Mouse (Mus musculus): ENCODE data around the gene Rnf208. TPM values are rescaled to one million over a fixed set of nuclear protein-coding genes. Genes with fewer than 3 reads are reported as not detected.
A peak's percentile ranks its signal among the peaks of the same experiment; 100 is the strongest.

The Rnf208 gene
- polyA plus RNA-seq, 1 experiment from 2014 or later = 19.8 TPM

DNA sequence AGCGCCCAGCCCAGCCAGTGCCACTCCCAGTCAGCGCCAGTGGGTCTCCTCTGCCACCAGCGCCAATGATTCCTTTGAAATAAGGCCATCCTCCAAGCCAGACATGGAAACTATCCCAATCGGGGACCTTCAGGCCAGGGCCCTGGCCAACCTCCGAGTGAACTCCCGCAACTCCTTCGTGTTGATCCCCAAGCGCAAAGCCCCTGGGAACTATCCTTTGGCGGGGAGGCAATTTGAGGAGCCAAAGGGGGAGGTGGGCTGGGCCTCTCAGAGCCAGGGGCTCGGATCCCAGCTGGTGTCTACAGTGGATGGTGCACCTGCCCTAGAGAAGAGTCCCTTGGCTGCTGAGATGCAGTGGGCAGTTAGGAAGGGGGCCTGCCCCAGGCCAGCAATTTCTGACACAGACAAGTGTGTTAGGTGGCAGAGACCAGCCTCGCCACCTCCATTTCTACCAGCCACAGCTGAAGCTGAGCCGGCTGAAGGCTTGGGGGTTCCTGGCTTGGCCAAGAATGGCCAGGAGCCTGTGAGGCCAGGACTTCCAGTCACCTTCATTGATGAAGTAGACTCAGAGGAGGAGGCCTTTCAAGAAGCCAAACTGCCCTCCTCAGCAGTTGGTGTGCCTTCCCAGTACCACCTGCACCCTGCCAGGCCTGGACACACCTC is 21.7 kb downstream of the Rnf208 start:
- 19% methylated on average over 12 of the region's 12 CpGs for WGBS
- peaks cover 14% of the 10 kb centered on the region for H3K4me1 ChIP-seq (ENCODE audit: control insufficient read depth, insufficient read depth, low read length)

DNA sequence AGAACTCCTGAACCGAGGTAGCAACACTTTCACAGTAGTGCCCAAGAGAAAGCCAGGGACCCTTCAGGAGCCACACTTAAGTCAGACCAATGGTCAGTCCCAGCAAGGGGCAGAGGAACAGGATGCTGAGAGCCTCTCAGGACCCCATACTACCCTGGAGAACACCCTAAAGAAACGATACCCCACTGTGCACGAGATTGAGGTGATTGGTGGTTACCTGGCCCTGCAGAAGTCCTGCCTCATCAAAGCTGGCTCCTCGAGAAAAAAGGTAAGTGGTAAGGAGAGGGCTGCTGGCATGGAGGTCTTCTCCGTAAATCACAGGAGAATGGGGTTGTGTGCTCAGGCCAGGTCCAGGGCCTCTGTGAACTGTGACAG is 22.2 kb downstream of the Rnf208 start:
- Histone ChIP-seq H3K9ac (ENCODE audit: low read depth, low read length) (no peak overlapping the region; the same call in 1 of the 2 replicates), H3K36me3 (ENCODE audit: control insufficient read depth, insufficient read depth, low read length) (peaks cover 6% of the 10 kb centered on the region), H3K4me1 (ENCODE audit: control insufficient read depth, insufficient read depth, low read length) (peaks cover 14% of the 10 kb centered on the region), H3K27ac (ENCODE audit: low read depth, low read length) (no peak overlapping the region), H3K4me2 (replicated peaks; ENCODE audit: low read depth, low read length) (peak overlapping the region; percentile 15; the same call in 1 of the 2 replicates), H3K27me3 (ENCODE audit: control insufficient read depth, insufficient read depth, low read length) (peaks cover 14% of the 10 kb centered on the region), H3K9me3 (ENCODE audit: control insufficient read depth, low read length) (no peaks in the 10 kb centered on the region), H3K4me3 (ENCODE audit: low read length) (no peak overlapping the region; the same call in 1 of the 2 replicates)
- 81% methylated on average over 5 of the region's 5 CpGs for WGBS
- no peak for ATAC-seq (ENCODE audit: low FRiP score, low TSS enrichment)

More for the DNA sequence above, 21.7 kb downstream of the Rnf208 start:
- Histone ChIP-seq H3K27ac (ENCODE audit: low read depth, low read length) (no peak overlapping the region), H3K4me3 (ENCODE audit: low read length) (peak overlapping the region; percentile 78), H3K27me3 (ENCODE audit: control insufficient read depth, insufficient read depth, low read length) (peaks cover 14% of the 10 kb centered on the region), H3K9me3 (ENCODE audit: control insufficient read depth, low read length) (no peaks in the 10 kb centered on the region), H3K9ac (ENCODE audit: low read depth, low read length) (peak overlapping the region; percentile 66), H3K36me3 (ENCODE audit: control insufficient read depth, insufficient read depth, low read length) (peaks cover under 1% of the 10 kb centered on the region), H3K4me2 (replicated peaks; ENCODE audit: low read depth, low read length) (peak overlapping the region; percentile 99)
- no peak for ATAC-seq (ENCODE audit: low FRiP score, low TSS enrichment)

DNA sequence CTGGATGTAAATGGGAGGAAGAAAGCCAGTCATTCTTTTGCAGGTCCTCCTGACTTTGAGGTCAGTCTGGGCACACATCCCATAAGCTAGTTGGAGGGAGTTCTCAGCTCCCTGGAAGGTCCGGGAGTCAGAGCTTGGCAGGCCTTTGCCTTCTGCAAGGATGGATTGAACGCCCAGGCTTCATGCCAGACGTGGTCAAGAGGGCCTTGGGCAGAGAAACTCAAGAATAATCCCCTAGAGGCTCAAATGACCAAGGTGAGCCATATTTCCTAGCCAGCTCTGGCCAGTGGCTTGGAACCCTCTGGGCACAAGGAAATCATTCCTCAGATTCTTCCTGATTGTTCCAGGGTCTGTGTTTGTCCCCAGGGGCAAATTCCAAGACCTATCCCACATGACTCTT is 22.8 kb downstream of the Rnf208 start:
- no peaks in the 10 kb centered on the region for H3K9me3 ChIP-seq (ENCODE audit: control insufficient read depth, low read length)
- peak overlapping the region; percentile 15; the same call in 1 of the 2 replicates for H3K4me2 ChIP-seq (replicated peaks; ENCODE audit: low read depth, low read length)
- no peak overlapping the region for H3K9ac ChIP-seq (ENCODE audit: low read depth, low read length)
- H3K4me1 ChIP-seq (ENCODE audit: control insufficient read depth, insufficient read depth, low read length) = peaks cover 14% of the 10 kb centered on the region
- no peak overlapping the region for H3K27ac ChIP-seq (ENCODE audit: low read depth, low read length)
- no peak for ATAC-seq (ENCODE audit: low FRiP score, low TSS enrichment)
- peaks cover 14% of the 10 kb centered on the region for H3K27me3 ChIP-seq (ENCODE audit: control insufficient read depth, insufficient read depth, low read length)
- H3K4me3 ChIP-seq (ENCODE audit: low read length) = no peak overlapping the region
- 70% methylated on average over 3 of the region's 3 CpGs for WGBS
- H3K36me3 ChIP-seq (ENCODE audit: control insufficient read depth, insufficient read depth, low read length) = peaks cover 12% of the 10 kb centered on the region

DNA sequence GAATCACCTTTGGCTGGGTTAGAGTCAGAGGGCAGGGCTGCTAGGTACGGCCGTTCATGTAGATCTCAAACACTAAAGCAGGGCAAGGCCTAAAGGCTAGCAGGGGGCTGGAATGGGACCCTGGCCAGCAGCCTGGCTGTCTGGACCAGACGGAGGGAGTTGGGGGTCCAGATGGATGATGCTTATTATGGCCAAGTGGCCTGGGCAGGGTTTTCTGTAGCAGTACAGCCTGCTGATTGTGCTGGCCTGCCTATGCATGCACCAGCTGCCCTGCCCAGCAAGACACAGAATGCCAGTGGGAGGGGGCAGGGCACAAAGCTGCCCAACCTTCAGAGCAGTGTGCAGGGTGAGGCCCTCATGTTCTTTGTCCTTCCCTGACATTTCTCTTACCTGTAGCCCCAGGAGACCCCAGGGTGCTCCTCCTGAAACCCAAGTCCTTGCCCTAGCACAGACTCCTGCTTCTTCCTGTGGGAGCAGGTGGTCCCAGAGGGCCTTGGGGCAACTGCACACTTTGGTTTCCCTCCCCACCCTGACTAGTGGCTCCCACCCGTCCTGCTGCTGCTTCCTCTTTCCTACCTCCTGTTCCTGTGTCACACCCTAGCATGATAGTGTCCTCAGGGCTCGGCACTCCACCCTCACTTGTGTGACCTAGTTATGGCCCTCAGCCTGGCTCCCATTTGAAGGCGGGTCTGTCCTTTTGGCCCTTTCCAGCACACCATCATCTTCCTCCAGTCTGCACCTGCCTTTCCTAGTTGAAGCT is 24.0 kb downstream of the Rnf208 start:
- Histone ChIP-seq H3K4me2 (replicated peaks; ENCODE audit: low read depth, low read length) (no peak overlapping the region), H3K27me3 (ENCODE audit: control insufficient read depth, insufficient read depth, low read length) (peaks cover 14% of the 10 kb centered on the region), H3K9me3 (ENCODE audit: control insufficient read depth, low read length) (no peaks in the 10 kb centered on the region), H3K36me3 (ENCODE audit: control insufficient read depth, insufficient read depth, low read length) (peaks cover 23% of the 10 kb centered on the region), H3K27ac (ENCODE audit: low read depth, low read length) (no peak overlapping the region), H3K4me3 (ENCODE audit: low read length) (no peak overlapping the region), H3K9ac (ENCODE audit: low read depth, low read length) (peak overlapping the region; percentile 24; the same call in 1 of the 2 replicates), H3K4me1 (ENCODE audit: control insufficient read depth, insufficient read depth, low read length) (peaks cover 18% of the 10 kb centered on the region)
- WGBS = 60% methylated on average over 6 of the region's 6 CpGs
- ATAC-seq (ENCODE audit: low FRiP score, low TSS enrichment) = no peak

DNA sequence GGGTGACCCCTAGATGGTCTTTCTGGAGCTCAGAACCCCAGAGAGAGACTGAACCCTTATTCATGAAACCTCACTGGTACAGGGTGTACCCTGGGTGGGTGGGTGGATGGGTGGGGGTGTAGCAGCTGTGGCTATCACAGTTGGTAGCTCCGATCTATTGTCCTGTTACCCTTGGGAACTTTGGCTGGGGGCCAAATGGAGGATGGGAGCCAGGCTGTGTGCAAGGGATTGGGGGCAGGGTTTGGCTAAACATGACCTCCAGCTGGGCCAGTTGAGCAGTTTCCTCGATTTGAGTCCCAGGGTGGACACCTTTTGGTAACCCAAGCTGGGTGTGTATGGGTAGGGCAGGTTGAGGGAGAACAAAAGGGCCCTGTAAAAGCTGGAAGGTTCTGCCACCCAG is 24.7 kb downstream of the Rnf208 start:
- Histone ChIP-seq H3K9me3 (ENCODE audit: control insufficient read depth, low read length) (no peaks in the 10 kb centered on the region), H3K4me2 (replicated peaks; ENCODE audit: low read depth, low read length) (no peak overlapping the region), H3K4me1 (ENCODE audit: control insufficient read depth, insufficient read depth, low read length) (peaks cover 24% of the 10 kb centered on the region), H3K27me3 (ENCODE audit: control insufficient read depth, insufficient read depth, low read length) (peaks cover 14% of the 10 kb centered on the region), H3K9ac (ENCODE audit: low read depth, low read length) (peak overlapping the region; percentile 24; the same call in 1 of the 2 replicates), H3K27ac (ENCODE audit: low read depth, low read length) (no peak overlapping the region), H3K4me3 (ENCODE audit: low read length) (no peak overlapping the region), H3K36me3 (ENCODE audit: control insufficient read depth, insufficient read depth, low read length) (peaks cover 24% of the 10 kb centered on the region)
- WGBS = 28% methylated on average over 2 of the region's 2 CpGs
- no peak for ATAC-seq (ENCODE audit: low FRiP score, low TSS enrichment)

DNA sequence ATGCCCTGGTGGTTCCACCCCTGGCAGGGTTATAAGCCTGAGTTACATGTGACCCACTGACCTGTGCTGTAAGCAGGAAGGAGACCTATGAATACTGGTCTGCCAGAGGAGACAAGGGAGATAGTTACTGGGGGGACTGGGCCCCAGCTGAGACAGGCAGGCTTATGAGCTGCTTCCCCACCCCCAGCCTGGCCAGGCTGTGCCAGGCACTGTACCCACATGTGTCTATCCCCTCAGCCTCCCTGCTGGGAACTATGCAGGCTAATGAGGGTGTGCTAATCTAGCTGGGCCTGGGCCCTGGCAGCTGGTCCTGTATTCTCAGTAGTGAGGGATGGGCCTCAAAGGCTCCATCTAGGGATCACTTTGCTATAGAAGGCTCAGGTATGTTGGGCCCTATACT is 25.2 kb downstream of the Rnf208 start:
- peaks cover 24% of the 10 kb centered on the region for H3K4me1 ChIP-seq (ENCODE audit: control insufficient read depth, insufficient read depth, low read length)
- H3K9me3 ChIP-seq (ENCODE audit: control insufficient read depth, low read length) = no peaks in the 10 kb centered on the region
- no peak overlapping the region for H3K4me2 ChIP-seq (replicated peaks; ENCODE audit: low read depth, low read length)

DNA sequence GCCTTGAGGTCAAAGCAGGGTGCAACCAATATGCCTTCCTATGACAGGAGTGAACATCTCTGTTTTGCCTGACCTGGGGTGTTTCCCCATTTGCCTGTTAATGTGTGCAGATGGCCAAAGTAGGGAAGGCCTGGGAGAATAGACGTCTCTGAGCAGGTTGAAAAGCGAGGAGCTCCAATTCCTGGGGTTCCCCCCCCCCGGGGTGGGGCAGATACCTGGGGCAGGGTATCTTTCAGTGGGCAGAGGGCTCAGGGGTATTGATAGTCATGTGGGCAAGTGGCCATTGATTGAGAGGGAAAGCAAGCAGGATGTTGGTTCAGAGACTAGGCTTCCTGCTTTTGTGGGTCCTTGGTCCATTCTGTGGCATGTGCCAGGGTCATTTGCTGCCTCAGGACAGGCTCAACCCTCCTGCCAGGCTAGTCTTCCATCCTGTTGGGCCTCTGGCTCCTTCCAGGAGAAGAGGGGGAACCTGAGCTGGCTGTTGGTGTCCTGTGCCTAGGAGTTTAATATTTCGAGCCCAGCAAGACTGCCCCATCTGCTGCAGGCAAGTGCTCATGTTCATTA is 25.8 kb downstream of the Rnf208 start:
- 84% methylated on average over 4 of the region's 4 CpGs for WGBS
- Histone ChIP-seq H3K4me3 (ENCODE audit: low read length) (no peak overlapping the region), H3K36me3 (ENCODE audit: control insufficient read depth, insufficient read depth, low read length) (peaks cover 24% of the 10 kb centered on the region), H3K9ac (ENCODE audit: low read depth, low read length) (no peak overlapping the region), H3K4me2 (replicated peaks; ENCODE audit: low read depth, low read length) (no peak overlapping the region), H3K4me1 (ENCODE audit: control insufficient read depth, insufficient read depth, low read length) (peaks cover 24% of the 10 kb centered on the region), H3K27ac (ENCODE audit: low read depth, low read length) (no peak overlapping the region), H3K27me3 (ENCODE audit: control insufficient read depth, insufficient read depth, low read length) (peaks cover 14% of the 10 kb centered on the region), H3K9me3 (ENCODE audit: control insufficient read depth, low read length) (no peaks in the 10 kb centered on the region)
- ATAC-seq (ENCODE audit: low FRiP score, low TSS enrichment) = no peak

More for the DNA sequence above, 25.2 kb downstream of the Rnf208 start:
- Histone ChIP-seq H3K9ac (ENCODE audit: low read depth, low read length) (no peak overlapping the region), H3K4me3 (ENCODE audit: low read length) (no peak overlapping the region), H3K27me3 (ENCODE audit: control insufficient read depth, insufficient read depth, low read length) (peaks cover 14% of the 10 kb centered on the region), H3K27ac (ENCODE audit: low read depth, low read length) (no peak overlapping the region), H3K36me3 (ENCODE audit: control insufficient read depth, insufficient read depth, low read length) (peaks cover 24% of the 10 kb centered on the region)
- no peak for ATAC-seq (ENCODE audit: low FRiP score, low TSS enrichment)

DNA sequence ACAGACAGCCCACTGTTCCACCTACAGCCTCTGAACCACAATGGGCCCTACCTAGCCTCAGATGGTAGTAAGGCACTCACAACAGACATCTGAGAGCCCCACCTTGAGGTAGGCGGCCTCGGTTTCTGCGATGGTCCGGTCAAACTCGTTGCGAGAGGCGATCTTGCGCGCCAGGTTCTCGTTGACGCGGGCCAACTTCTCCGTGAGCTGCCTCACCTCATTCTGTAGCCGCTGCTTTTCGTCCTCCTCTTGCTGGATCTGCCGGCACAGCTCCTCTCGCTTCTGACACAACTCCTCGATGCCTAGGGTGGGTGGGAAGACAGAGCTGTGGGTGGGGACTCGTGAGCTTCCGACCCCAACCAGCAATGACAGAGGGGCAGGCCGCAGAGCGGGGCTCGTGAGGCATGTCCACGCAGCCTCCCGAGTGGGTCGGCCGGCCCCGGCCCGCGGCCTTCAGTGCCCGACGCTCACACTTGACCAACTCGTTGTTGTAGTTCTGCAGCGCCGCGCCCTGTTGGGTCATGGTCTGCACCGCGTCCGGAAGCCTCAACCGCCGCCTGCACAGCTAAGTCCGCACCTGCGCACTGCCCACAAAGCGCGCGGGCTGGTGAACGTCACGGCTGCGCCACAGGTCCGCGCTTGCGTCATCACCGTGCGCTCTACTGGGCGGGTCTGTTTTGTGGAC is 29.9 kb downstream of the Rnf208 start, which contains the start of the genes Ssna1 and Anapc2:
Gene Ssna1, minus strand, starts transcription at position 612 of the 685 bp plus-strand sequence.
Gene Anapc2, plus strand, starts transcription at position 652 of the 685 bp plus-strand sequence.
- Histone ChIP-seq H3K4me3 (ENCODE audit: low read length) (peak within 1 kb of the TSS; percentile 93), H3K27me3 (ENCODE audit: control insufficient read depth, insufficient read depth, low read length) (no peaks in the 10 kb centered on the region), H3K36me3 (ENCODE audit: control insufficient read depth, insufficient read depth, low read length) (peaks cover 60% of the 10 kb centered on the region), H3K4me1 (ENCODE audit: control insufficient read depth, insufficient read depth, low read length) (peaks cover 18% of the 10 kb centered on the region), H3K9ac (ENCODE audit: low read depth, low read length) (peak within 1 kb of the TSS; percentile 88), H3K27ac (ENCODE audit: low read depth, low read length) (peak within 1 kb of the TSS; percentile 76), H3K4me2 (replicated peaks; ENCODE audit: low read depth, low read length) (peak within 1 kb of the TSS; percentile 94), H3K9me3 (ENCODE audit: control insufficient read depth, low read length) (no peaks in the 10 kb centered on the region)
- WGBS = under 1% methylated on average over 55 of the region's 55 CpGs
- ATAC-seq (ENCODE audit: low FRiP score, low TSS enrichment) = peak; percentile 97

Data from kidney, embryonic 14.5 days (tissue).